Mouse (Mus musculus): Measurements from ENCODE around the gene Gm37240. TPM values are rescaled to one million over a fixed set of nuclear protein-coding genes. Genes with fewer than 3 reads are reported as not detected.

Gene Gm37240
- total RNA-seq, 2 experiments from 2014 or later, result 0.98 to 1.0 TPM

- DNase-seq (ENCODE audit: low spot score in 2 of 2), result no peak
Observed at GRCm38 (mm10) chr3:85880068-85880467, 7.2 kb downstream of the Gm37240 start.

DNA sequence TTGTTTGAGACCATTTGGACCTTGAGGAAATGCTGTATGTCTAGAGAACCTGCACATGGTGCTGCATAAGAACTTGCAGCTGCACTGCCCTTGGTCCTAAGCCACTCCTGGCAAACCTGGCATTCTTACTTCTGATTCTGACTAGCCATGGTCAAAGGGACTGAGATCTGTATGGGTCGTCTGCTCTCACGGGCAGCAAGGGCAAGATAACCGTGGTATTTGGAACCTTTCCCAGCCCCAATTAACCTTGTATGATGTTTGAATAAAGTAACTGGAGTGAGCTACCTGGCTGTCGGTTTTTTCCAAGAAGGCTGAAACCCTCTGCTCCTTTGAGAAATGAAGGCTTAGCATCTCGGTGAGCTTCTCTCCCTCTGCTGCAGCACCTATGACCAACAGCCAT, 8.4 kb downstream of the Gm37240 start:
- no peak for DNase-seq (ENCODE audit: low spot score in 2 of 2)

- DNase-seq (ENCODE audit: low spot score in 2 of 2), result no peak
Observed at GRCm38 (mm10) chr3:85863996-85864395, 23.3 kb downstream of the Gm37240 start.

GRCm38 (mm10) chr3:85862886-85863285, 24.4 kb downstream of the Gm37240 start:
- no peak for DNase-seq (ENCODE audit: low spot score in 2 of 2)

- DNase-seq (ENCODE audit: low spot score in 2 of 2), result no peak
Observed at GRCm38 (mm10) chr3:85860996-85861395, 26.3 kb downstream of the Gm37240 start.

GRCm38 (mm10) chr3:85859311-85859710, 28.0 kb downstream of the Gm37240 start:
- no peak for DNase-seq (ENCODE audit: low spot score in 2 of 2)

DNA sequence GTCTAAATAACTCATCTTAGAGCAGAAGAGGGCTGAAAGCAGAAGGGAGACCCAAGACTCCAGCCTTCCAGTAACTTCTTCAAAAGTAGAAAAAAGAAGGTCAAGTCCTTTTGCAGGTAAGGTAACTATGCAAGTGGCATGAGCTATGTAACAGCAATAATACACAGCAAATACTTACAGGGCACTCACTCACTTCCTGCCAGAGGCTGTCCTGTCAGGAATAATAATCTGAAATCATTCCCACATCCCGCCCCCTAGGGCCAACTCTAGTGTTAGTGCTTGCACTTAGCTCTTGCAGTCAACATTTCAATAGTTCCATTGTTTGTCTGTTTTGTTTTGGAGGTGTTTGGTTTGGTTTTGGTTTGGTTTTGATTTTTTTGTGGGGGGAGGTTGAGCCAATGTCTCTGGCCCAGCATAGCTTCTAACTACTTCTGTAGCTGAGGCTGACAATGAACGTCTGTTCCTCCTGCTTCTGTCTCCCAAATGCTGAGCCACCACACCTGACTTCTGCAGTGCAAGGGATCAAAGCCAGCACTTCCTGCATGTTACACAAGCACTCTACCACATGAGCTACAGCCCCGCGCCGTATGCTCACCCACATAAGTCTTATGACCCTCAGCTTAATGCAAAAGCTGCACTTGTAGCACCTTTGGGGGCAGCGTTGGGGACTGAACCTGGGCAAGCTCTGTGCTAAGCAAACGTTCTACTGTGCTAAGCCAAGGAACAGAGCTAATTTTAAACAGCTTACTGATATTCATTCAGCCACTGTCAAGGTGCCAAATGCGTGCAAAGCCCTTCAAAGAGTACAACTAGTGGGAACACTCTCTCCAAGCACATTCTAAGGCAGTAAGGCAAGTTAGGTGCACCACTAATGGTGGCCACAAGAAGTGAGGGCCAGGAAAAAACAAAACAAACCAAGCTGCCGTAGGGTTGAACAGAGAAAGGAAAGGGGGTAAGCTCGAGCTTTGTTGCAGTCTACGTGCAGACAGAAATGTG, 28.9 kb downstream of the Gm37240 start:
- no peak for DNase-seq (ENCODE audit: low spot score in 2 of 2)

DNA sequence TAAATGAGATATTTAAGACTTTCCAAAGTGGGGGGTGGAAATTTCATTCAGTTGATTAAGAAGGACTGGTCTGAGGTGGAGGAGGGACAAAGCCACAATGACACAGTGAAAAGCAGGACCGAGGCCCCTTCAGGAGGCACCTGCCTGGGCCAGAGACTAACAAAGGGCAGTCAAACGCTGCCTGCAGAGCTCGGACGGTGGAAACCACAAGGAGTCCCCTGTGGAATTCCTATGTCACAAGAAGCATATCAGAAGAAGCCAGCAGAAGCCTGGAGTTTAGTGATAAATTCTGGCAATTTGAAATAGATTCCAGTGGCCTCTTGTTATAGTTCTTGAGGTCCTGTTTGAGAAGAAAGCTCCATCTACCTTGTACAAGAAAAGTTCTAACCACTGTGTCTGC, 30.2 kb downstream of the Gm37240 start:
- DNase-seq (ENCODE audit: low spot score in 2 of 2), result no peak

DNA sequence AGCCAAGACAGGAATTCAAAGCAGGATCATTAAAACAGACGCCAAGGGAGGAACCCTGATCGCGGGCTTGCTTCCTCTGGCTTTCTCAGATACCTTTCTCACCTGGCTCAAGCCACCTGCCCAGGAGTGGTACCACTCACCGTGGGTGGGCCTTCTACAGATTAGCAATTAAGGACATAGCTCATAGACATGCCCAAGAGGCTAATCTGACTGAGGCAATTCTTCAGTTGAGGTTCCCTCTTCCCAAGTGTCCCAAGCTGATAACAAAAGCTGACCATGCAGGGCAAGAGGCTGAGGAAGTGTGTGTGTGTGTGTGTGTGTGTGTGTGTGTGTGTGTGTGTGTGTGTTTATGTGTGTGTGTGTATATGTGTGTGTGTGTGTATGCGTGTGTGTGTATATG, 31.4 kb downstream of the Gm37240 start:
- no peak for DNase-seq (ENCODE audit: low spot score in 2 of 2)

GRCm38 (mm10) chr3:85855043-85855442, 32.3 kb downstream of the Gm37240 start:
- DNase-seq (ENCODE audit: low spot score in 2 of 2), result peak in 1 of 2 experiments; percentile 8

DNA sequence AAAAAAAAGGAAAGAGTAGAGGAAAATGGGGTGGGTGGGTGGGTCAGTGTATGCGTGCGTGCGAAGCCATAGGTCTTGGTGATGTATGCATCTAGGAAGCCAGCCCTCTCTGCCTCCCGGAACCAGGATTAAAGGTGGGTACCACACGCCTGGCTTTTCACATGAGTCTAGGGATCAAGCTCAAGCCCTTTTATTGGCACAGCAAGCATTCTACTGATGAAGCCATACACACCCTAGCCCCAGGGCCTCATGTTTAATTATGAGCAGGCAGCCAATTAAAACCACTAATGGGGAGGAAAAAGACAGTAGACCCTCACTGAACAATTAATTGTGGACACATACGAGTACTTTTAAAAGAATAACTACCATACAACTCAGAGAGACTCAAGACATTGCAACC, 33.2 kb downstream of the Gm37240 start:
- no peak for DNase-seq (ENCODE audit: low spot score in 2 of 2)

DNA sequence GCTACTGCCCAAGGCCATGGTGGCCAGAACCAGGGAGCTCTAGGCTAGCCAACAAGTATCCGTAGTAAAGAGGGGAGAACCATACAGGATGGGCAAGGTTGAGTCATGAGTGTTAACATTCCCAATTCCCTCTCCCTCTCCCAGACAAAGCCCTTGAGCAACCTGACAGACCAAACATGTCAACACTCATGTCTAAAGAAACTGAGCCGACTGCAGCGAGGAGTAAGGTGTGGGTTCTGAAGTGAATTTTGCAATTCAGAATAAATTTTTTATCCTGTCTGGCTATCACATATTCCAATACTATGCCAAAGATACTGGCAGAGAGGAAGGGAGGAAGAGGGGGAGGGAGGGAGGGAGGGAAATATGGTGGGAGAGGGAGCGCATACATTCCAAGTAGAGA, 33.6 kb downstream of the Gm37240 start:
- DNase-seq (ENCODE audit: low spot score in 2 of 2), result no peak

- no peak for DNase-seq (ENCODE audit: low spot score in 2 of 2)
Observed at GRCm38 (mm10) chr3:85850079-85850478, 37.2 kb downstream of the Gm37240 start.

DNA sequence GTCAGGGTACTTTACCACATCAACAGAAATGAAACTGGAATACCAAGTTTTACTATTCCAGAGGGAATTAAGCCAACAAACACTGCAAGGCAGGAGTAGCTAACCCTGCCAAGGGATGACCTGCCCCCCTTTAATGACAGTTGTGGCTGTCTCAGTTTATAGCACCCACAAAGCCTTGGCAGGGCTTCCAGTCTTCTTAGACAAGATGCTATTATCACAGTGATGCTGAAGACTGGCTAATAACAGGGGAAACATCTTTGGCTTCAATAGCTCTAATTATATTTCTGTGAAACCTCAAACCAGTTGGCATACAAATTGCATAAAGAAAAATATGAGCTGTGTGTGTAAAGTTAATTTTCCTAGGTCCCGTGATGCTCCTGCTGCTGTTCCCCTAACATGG, 41.0 kb downstream of the Gm37240 start:
- no peak for DNase-seq (ENCODE audit: low spot score in 2 of 2)

GRCm38 (mm10) chr3:85845341-85845740, 42.0 kb downstream of the Gm37240 start:
- DNase-seq (ENCODE audit: low spot score in 2 of 2), result no peak

DNA sequence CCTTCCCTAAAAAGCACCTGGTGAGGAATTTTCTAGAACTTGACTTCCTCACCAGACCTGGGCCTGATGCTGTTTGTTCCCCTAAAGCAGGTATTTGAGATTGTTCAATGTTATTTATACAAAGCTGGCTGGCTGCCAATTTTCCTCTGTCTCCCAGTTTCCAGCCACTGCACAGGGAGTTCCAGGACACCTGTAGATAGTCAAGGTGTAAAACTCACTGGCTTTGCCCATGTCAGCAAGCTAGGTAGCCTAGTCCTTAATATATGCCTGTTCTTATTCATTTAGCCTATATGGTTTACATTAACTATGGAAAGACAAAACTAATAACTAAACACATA, 44.5 kb downstream of the Gm37240 start:
- DNase-seq (ENCODE audit: low spot score in 2 of 2), result no peak

DNA sequence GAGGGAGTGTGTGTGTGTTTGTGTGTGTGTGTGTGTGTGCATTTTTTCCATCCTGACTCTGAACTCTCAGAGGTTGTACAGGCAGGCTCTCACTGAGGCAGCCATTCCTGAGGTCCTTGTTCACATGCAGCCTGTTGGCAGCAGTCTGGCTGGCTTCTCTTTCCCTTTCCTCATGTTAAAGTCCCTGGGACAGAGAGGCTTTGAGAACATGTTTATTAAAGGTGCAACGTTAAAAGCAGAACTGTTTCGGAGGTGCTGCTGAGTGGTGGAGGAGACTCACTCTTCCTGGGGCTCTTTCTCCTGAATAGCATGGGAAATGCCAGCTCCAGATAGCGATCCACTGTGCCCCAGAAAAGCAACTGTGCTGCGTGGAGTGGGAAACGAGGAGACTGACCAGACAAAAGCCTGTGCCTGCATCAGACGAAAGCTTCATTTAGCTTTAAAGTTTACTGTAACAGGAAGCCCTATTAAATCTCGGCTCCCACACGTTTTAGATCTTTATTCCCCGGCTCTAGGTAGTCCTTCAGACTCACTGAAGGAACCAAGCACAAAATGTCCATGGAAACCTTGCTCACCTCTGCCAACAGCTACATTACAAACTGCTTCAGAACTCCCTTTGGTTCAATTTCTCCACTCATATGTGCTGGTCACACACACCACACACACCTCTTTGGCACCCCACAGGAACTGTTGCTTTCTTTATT, 45.0 kb downstream of the Gm37240 start:
- DNase-seq (ENCODE audit: low spot score in 2 of 2), result no peak

DNA sequence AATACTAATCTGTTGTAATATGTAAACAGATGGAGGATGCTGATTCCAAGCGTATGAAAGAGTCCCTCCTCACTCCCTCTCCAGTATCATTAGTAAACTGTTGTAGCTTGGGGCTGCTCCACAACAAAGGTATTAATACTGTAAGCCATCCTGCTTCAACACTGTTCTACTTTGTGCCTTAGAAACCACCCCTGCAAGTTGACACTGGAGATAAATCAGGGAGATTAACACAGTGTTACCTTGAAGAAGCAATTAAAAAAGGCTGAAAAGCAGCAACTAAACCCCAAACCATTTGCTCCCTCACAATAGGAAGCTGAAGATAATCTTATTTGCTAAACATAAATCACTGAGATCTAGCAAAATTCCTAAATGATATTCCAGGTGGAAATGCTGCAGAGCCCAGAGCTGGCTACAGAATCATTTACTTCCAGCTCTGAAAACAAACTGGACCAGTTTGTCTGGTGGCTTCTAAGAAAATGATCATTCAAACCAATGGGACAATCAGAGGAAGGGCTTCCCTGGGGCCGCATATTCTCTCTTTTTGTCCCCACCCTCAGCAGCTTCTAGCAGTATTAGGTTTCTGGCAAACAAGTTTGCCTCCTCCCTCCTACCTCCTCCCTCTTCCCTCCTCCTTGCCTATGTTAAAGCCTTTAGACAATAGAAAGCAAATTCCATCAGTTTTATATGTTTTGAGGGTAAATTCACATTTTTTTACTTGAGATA, 45.7 kb downstream of the Gm37240 start:
- DNase-seq (ENCODE audit: low spot score in 2 of 2), result no peak

DNA sequence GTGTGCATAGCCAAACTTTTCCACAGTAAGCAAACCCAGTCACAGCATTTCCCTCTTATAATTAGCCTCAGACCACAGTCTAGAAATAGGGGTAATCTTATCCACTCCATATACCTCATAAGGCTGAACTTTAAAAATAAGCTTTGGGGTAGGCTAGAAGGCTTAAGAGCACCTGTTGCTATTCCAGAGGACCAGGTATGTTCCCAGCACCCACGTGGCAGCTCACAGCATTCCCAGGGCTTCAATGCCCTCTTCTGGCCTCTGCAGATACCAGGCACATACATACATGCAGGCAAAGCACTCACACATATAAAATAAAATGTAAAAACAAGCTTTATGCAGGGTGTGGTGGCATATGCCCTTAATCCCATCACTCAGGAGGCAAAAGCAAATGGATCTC, 53.7 kb downstream of the Gm37240 start:
- no peak for DNase-seq (ENCODE audit: low spot score in 2 of 2)

DNA sequence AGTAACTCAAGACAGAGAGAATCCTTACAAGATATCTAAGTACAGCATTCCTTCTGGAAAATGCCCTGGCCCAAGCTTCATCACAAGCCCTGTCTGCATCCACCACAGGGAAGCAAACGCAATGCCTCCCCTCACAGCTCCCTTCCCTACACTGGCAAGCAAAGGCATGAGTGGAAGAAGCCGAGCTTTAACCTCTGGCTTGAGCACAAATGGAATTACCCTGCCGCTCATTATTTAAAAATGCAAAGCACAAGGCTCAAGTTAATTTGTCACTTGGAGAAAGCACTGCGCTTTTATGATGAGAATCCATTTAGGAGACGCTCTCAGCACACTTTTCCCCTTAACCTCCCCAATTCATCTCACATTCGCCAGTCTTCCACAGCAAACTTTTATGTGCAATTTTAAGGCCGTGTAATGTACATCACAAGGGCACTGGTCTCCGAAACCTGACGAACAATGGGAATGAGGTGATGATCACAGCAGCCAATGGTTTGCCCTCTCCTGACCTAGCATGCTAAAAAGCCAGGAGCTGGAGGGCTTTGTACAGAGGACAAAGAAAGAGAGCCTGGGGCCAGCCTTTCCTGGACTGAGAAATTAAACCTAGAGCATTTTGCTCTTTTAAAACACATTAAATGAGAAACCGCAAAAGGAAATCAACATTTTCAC, 54.7 kb downstream of the Gm37240 start:
- DNase-seq (ENCODE audit: low spot score in 2 of 2), result no peak

GRCm38 (mm10) chr3:85831785-85832184, 55.5 kb downstream of the Gm37240 start:
- DNase-seq (ENCODE audit: low spot score in 2 of 2), result no peak

Measured in layer of hippocampus, postnatal 14 days (tissue).